Mouse (Mus musculus) embryo, embryonic 9.5 days (tissue): ENCODE results near the gene Rbl1.

Experiments
- DNase-seq: peaks from one replicate; pipeline ENCODE4 v3.0.0-alpha.2; 2017; ENCODE audit errors: extremely low spot score

Rbl1 gene

GRCm38 (mm10) chr2:157133769-157134478 lies 70.4 kb downstream of the Rbl1 start:
- DNase-seq, result peak; percentile 3

GRCm38 (mm10) chr2:157132686-157133540 lies 71.4 kb downstream of the Rbl1 start:
- DNase-seq, result no peak

- DNase-seq, result no peak
Observed at GRCm38 (mm10) chr2:157132086-157132485, 72.2 kb downstream of the Rbl1 start.

GRCm38 (mm10) chr2:157130813-157131514 lies 73.4 kb downstream of the Rbl1 start:
- no peak for DNase-seq

- no peak for DNase-seq
Observed at GRCm38 (mm10) chr2:157129601-157130164, 74.7 kb downstream of the Rbl1 start.

GRCm38 (mm10) chr2:157129096-157129495 lies 75.2 kb downstream of the Rbl1 start:
- no peak for DNase-seq

GRCm38 (mm10) chr2:157128072-157128471 lies 76.3 kb downstream of the Rbl1 start:
- no peak for DNase-seq

GRCm38 (mm10) chr2:157127370-157127769 lies 77.0 kb downstream of the Rbl1 start:
- DNase-seq, result no peak

- no peak for DNase-seq
Observed at GRCm38 (mm10) chr2:157125246-157125645, 79.1 kb downstream of the Rbl1 start.

GRCm38 (mm10) chr2:157121766-157122165 lies 82.6 kb downstream of the Rbl1 start:
- no peak for DNase-seq

GRCm38 (mm10) chr2:157119075-157119474 lies 85.3 kb downstream of the Rbl1 start:
- no peak for DNase-seq

- no peak for DNase-seq
Observed at GRCm38 (mm10) chr2:157118556-157118955, 85.8 kb downstream of the Rbl1 start.

GRCm38 (mm10) chr2:157116964-157117363 lies 87.4 kb downstream of the Rbl1 start:
- DNase-seq, result peak; percentile 36

- DNase-seq, result no peak
Observed at GRCm38 (mm10) chr2:157108236-157108635, 96.1 kb downstream of the Rbl1 start.

GRCm38 (mm10) chr2:157104454-157104853 lies 99.9 kb downstream of the Rbl1 start:
- DNase-seq, result no peak

GRCm38 (mm10) chr2:157102256-157102655 lies 102.1 kb downstream of the Rbl1 start:
- DNase-seq, result no peak

GRCm38 (mm10) chr2:157101650-157102049 lies 102.7 kb downstream of the Rbl1 start:
- no peak for DNase-seq

GRCm38 (mm10) chr2:157100319-157100605 lies 104.1 kb downstream of the Rbl1 start:
- DNase-seq, result no peak

- no peak for DNase-seq
Observed at GRCm38 (mm10) chr2:157099532-157100318, 104.6 kb downstream of the Rbl1 start.
